Mouse (Mus musculus): ENCODE data around the gene Wbp4.

DNA sequence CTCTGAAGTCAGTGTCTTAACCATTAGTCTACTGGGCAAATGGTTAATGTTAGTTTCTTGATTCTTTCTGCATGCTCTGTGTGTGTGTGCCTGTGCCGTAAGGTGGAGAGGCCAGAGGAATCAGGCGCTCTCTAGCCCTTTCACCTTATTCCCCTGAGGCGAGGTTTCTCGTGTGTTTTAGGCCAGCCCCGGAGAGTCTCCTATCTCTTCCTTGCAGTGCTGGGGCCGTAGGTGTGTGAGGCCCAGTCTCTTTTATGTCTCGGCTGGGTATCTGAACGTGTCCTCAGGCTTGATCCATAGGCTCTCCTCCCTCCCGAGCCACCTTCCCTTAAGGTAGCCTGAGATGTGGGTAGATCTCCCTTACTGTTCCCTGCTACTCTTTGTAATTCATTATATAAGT lies 24.9 kb upstream of the Wbp4 start:
- TF ChIP-seq CTCF (IDR thresholded peaks at IDR 0.05) = no peak
- no peak for TF ChIP-seq EP300 (IDR thresholded peaks at IDR 0.05)
